ENCODE assay signal across 29 mouse cellular contexts in the genomic region with DNA sequence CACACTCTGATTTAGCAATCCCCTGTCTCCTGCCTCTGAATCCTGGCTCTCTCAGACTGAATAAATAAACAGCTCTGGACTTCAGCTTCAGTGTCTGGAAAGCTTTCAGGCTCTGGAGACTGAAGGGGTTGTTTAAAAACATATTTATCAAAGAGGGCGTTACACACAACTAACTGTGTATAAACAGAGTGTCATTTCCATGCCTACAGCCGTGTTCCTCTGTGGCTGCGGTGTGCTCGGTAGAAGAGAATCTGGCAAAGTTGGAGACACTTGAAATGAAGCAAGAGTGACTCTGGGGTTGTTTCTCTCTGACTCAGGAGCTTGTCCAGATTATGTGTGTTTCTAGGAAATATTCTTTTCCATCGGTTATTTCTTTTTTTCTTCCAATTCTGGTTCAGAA.
A peak's percentile ranks its signal among the peaks of the same experiment; 100 is the strongest.
DNase-seq lines count a peak whose midpoint lies in the region; ATAC-seq and TF ChIP-seq lines count a peak whose summit lies in the region.
"Had no signal": no experiment of that assay in that cellular context is flagged by ENCODE, and none has a peak within 500 bp of the region (broad histone marks: within the 10 kb centered on the region; RNA-seq: fewer than 3 reads in every experiment).

No protein-coding gene starts in this region.

- no peaks in the 10 kb centered on the region for H3K9me3 ChIP-seq in lung, embryonic 14.5 days (ENCODE audit: low read depth, low read length)
- no peaks in the 10 kb centered on the region for H3K9me3 ChIP-seq in stomach, postnatal 0 days (ENCODE audit: control insufficient read depth, low read length)
- H3K9me3 ChIP-seq: G1E; heart, embryonic 10.5 days; hindbrain, embryonic 10.5 days; hindbrain, embryonic 15.5 days; kidney, embryonic 15.5 days; limb, embryonic 12.5 days; liver, embryonic 15.5 days; stomach, embryonic 15.5 days had no signal

- no peak for TF ChIP-seq EP300 in stomach, postnatal 0 days (optimal IDR thresholded peaks at IDR 0.05)

- no peaks in the 10 kb centered on the region for H3K27me3 ChIP-seq in lung, embryonic 14.5 days (ENCODE audit: insufficient read depth, low read length)
- no peaks in the 10 kb centered on the region for H3K27me3 ChIP-seq in stomach, postnatal 0 days (ENCODE audit: control insufficient read depth, insufficient read depth, low read length)
- H3K27me3 ChIP-seq: hindbrain, embryonic 15.5 days; kidney, embryonic 15.5 days; limb, embryonic 12.5 days; liver, embryonic 15.5 days; Patski; stomach, embryonic 15.5 days had no signal

- peaks cover 3% of the 10 kb centered on the region; the same call in 1 of the 2 replicates for H3K4me1 ChIP-seq in lung, embryonic 14.5 days (ENCODE audit: insufficient read depth)
- H3K4me1 ChIP-seq in lung, adult 2 months (ENCODE audit: control insufficient read depth, insufficient read depth, low read length): no peaks in the 10 kb centered on the region
- no peaks in the 10 kb centered on the region for H3K4me1 ChIP-seq in stomach, postnatal 0 days (replicated peaks; ENCODE audit: control insufficient read depth, insufficient read depth)
- H3K4me1 ChIP-seq: heart, embryonic 10.5 days; hindbrain, embryonic 10.5 days; hindbrain, embryonic 15.5 days; kidney, embryonic 15.5 days; limb, embryonic 12.5 days; liver, embryonic 15.5 days; stomach, embryonic 15.5 days had no signal

- no peak overlapping the region for H3K27ac ChIP-seq in lung, embryonic 14.5 days (ENCODE audit: low read depth)
- peak overlapping the region; percentile 53; the same call in 1 of the 2 replicates for H3K27ac ChIP-seq in stomach, postnatal 0 days (replicated peaks)
- H3K27ac ChIP-seq: heart, embryonic 10.5 days; hindbrain, embryonic 10.5 days; hindbrain, embryonic 15.5 days; kidney, embryonic 15.5 days; left cerebral cortex, adult 2 months; limb, embryonic 12.5 days; liver, embryonic 15.5 days; macrophage; stomach, embryonic 15.5 days had no signal

- 17% methylated on average over 5 of the region's 5 CpGs for WGBS in lung, embryonic 14.5 days
- WGBS in lung, adult 2 months: 18% methylated on average over 5 of the region's 5 CpGs
- WGBS in stomach, postnatal 0 days: 36% methylated on average over 5 of the region's 5 CpGs

- peak; percentile 26 for DNase-seq in gastrocnemius, adult 18-20 months (ENCODE audit: low spot score)
- no peak for DNase-seq in gastrocnemius, adult 8-10 months (ENCODE audit: low spot score in 2 of 2)
- DNase-seq in lung, embryonic 14.5 days: peak; percentile 54
- no peak for DNase-seq in lung, adult 2 months
- peak; percentile 10 for DNase-seq in adipocyte (ENCODE audit: low spot score)
- no peak for DNase-seq in stomach, postnatal 0 days (ENCODE audit: low spot score)
- no peak for DNase-seq in cerebellum, adult 8-10 months
- DNase-seq: adrenal gland, postnatal 25 days; cerebellum, adult 11-12 months; cerebellum, postnatal 14 days; gastrocnemius, postnatal 36 days; kidney, adult 11 months; kidney, postnatal 25 days; midbrain, embryonic 14.5 days; thymus, adult 18-20 months; thymus, postnatal 25 days had no signal

- TF ChIP-seq POLR2A in lung, adult 2 months (IDR thresholded peaks at IDR 0.05; ENCODE audit: borderline replicate concordance, extremely low read depth, low read depth, low read length): no peak

- no peak for TF ChIP-seq CTCF in lung, embryonic 14.5 days (IDR thresholded peaks at IDR 0.05; ENCODE audit: low read depth)
- no peak for TF ChIP-seq CTCF in lung, adult 2 months (IDR thresholded peaks at IDR 0.05; ENCODE audit: insufficient read depth, low read length)
- no peak for TF ChIP-seq CTCF in stomach, postnatal 0 days (IDR thresholded peaks at IDR 0.05; ENCODE audit: low read depth)

- no peaks in the 10 kb centered on the region for H3K36me3 ChIP-seq in lung, embryonic 14.5 days (ENCODE audit: insufficient read depth)
- H3K36me3 ChIP-seq in stomach, postnatal 0 days (ENCODE audit: control insufficient read depth, insufficient read depth, low read length): no peaks in the 10 kb centered on the region
- H3K36me3 ChIP-seq: G1E; heart, embryonic 10.5 days; hindbrain, embryonic 10.5 days; hindbrain, embryonic 15.5 days; kidney, embryonic 15.5 days; limb, embryonic 12.5 days; liver, embryonic 15.5 days; stomach, embryonic 15.5 days had no signal

- H3K4me2 ChIP-seq in lung, embryonic 14.5 days: no peak overlapping the region
- no peak overlapping the region for H3K4me2 ChIP-seq in stomach, postnatal 0 days (replicated peaks; ENCODE audit: low read depth)
- H3K4me2 ChIP-seq: hindbrain, embryonic 15.5 days; kidney, embryonic 15.5 days; limb, embryonic 12.5 days; liver, embryonic 15.5 days; stomach, embryonic 15.5 days had no signal

- ATAC-seq in lung, embryonic 14.5 days (ENCODE audit: insufficient read depth): peak; percentile 49; the same call in 1 of the 2 replicates
- ATAC-seq in stomach, postnatal 0 days (ENCODE audit: low FRiP score, low TSS enrichment): peak; percentile 69; the same call in 1 of the 2 replicates
- ATAC-seq: forebrain, embryonic 14.5 days; inflammation-experienced regulatory T-cells, adult 6 months; Patski had no signal

- no peak overlapping the region for H3K4me3 ChIP-seq in lung, embryonic 14.5 days (ENCODE audit: low read depth, low read length)
- no peak overlapping the region for H3K4me3 ChIP-seq in lung, adult 2 months (replicated peaks; ENCODE audit: extremely low read depth, low read depth, low read length)
- H3K4me3 ChIP-seq in stomach, postnatal 0 days (ENCODE audit: low read depth, low read length): no peak overlapping the region
- H3K4me3 ChIP-seq: heart, embryonic 10.5 days; hindbrain, embryonic 10.5 days; hindbrain, embryonic 15.5 days; kidney, embryonic 15.5 days; left cerebral cortex, adult 2 months; limb, embryonic 12.5 days; liver, embryonic 15.5 days; stomach, embryonic 15.5 days had no signal

- H3K9ac ChIP-seq in lung, embryonic 14.5 days: no peak overlapping the region
- H3K9ac ChIP-seq in stomach, postnatal 0 days (ENCODE audit: low read length): no peak overlapping the region
- H3K9ac ChIP-seq: hindbrain, embryonic 15.5 days; kidney, embryonic 15.5 days; limb, embryonic 12.5 days; liver, embryonic 15.5 days; stomach, embryonic 15.5 days had no signal

Comparison
In these comparisons a context has a peak if more than half of its experiments do, and no peak if none do; other contexts are left out.
1. DNase-seq: peak in gastrocnemius, adult 18-20 months (single experiment), lung, embryonic 14.5 days (single experiment) and adipocyte (single experiment); none in gastrocnemius, adult 8-10 months (0 of 2), lung, adult 2 months (single experiment), stomach, postnatal 0 days (single experiment) and cerebellum, adult 8-10 months (single experiment).